Mouse (Mus musculus): ENCODE data around the gene Scpep1.

DNA sequence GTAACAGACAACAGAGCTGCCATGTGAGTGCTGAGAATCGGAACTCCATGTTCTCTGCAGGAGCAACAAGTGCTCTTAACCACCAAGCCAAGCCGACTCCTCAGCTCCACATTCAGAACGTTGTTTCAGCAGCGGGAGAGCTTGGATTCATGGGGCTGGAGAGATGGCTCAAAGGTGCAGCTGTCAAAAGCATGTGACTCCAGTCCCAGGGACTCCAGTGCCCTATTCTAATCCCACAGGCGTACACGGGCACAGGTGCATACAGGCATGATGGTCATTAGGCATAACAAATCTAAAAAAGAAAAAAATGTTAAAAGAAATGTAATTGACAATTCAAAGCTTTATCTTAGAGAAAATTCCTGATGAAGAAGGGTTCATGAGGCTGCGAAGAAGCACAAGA lies 37.9 kb upstream of the Scpep1 start:
- no peak for TF ChIP-seq CTCF (IDR thresholded peaks at IDR 0.05; ENCODE audit: control insufficient read depth, insufficient read depth, low read length)
- TF ChIP-seq POLR2A (IDR thresholded peaks at IDR 0.05; ENCODE audit: borderline replicate concordance, control insufficient read depth, low read depth, low read length): no peak
